Mouse (Mus musculus) bone marrow, adult 2 months (tissue): ENCODE measurements at regions not wholly inside any gene's neighbourhood (a gene's known extent, or its start where the extent isn't known, plus 50 kb on each side); places are given as distances from the start of the nearest gene placed in this dataset.
"Not testable (repeated sequence)": the region's sequence is repeated elsewhere in the genome, so short reads cannot be mapped to it uniquely, and the experiment has no call there.

ENCODE experiments used
- CTCF ChIP-seq: fragments of 200-500 bp; IDR thresholded peaks from 2 replicates; pipeline ENCODE4 v1.5.1; 2011; ENCODE audit warnings: low read length, control low read depth; ENCODE audit not compliant: control insufficient read depth, insufficient read depth
- POLR2A ChIP-seq: fragments of 200-500 bp; IDR thresholded peaks from 2 replicates; pipeline ENCODE4 v1.6.1; 2011; ENCODE audit warnings: low read depth, mild to moderate bottlenecking, control low read depth, low read length, borderline replicate concordance; ENCODE audit not compliant: control insufficient read depth

DNA sequence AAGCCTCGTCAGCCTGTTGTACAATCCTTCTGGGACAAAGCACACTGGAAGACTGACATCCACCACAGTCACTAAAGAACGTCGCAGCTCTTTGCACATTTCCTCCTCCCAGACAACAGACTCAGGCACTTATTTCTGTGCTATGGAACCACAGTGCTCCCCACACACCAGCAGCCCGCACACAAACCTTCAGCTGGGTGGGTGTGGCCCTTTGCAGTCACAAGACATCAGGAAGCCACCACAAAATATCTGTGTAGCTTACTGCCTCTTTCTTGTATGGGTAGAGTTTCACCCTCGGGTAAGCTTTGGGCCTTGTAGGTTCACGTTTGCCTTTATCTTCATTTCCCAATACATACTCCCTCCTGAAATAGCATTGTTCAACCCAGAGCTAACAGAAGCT lies 577.6 kb upstream of the Olfr1507 start:
- TF ChIP-seq CTCF, POLR2A: not testable (repeated sequence)
